Mouse (Mus musculus) MEL (cell line): Measurements from ENCODE around the gene Trim52. TPM values are rescaled to one million over a fixed set of nuclear protein-coding genes. Genes with fewer than 3 reads are reported as not detected.
A peak's percentile ranks its signal among the peaks of the same experiment; 100 is the strongest.
"Not testable (repeated sequence)": the region's sequence is repeated elsewhere in the genome, so short reads cannot be mapped to it uniquely, and the experiment has no call there.

Experiments
- DNase-seq: peaks from one replicate; pipeline ENCODE4 v3.0.0; 2011; ENCODE audit warnings: low read depth, low spot score
- H3K27ac ChIP-seq: 2 replicates; pipeline ENCODE4 v1.5.1; 2012; ENCODE audit warnings: low read depth, mild to moderate bottlenecking, control low read depth, low read length, moderate library complexity; ENCODE audit not compliant: control insufficient read depth
- H3K27me3 ChIP-seq, 2 experiments: fragments of 150-350 bp in 1 of 2; sonication (generic) in 1 of 2; 2 replicates each; pipeline ENCODE4 v1.6.1; 2012; ENCODE audit warnings: low read length in 2 of 2, mild to moderate bottlenecking in 2 of 2, improper control_type of control experiment in 1 of 2, moderate library complexity in 1 of 2; ENCODE audit not compliant: insufficient read depth in 2 of 2, control insufficient read depth in 1 of 2
- H3K36me3 ChIP-seq, 2 experiments: 2 replicates each; pipeline ENCODE4 v1.6.1; 2012 to 2014; ENCODE audit warnings: low read length in 2 of 2, improper control_type of control experiment in 1 of 2, inconsistent platforms in 1 of 2, mild to moderate bottlenecking in 1 of 2; ENCODE audit not compliant: insufficient read depth in 2 of 2, control insufficient read depth in 1 of 2
- H3K4me1 ChIP-seq, 2 experiments: fragments of 150-350 bp in 1 of 2; sonication (generic) in 1 of 2; 2 replicates each; pipeline ENCODE4 v1.6.1; 2012; ENCODE audit warnings: low read length in 2 of 2, improper control_type of control experiment in 1 of 2, mild to moderate bottlenecking in 1 of 2; ENCODE audit not compliant: insufficient read depth in 2 of 2, control insufficient read depth in 1 of 2
- H3K4me3 ChIP-seq, 2 experiments: fragments of 150-350 bp in 1 of 2; sonication (generic) in 1 of 2; 2 replicates each; pipeline ENCODE4 v1.5.1; 2012; ENCODE audit warnings: low read depth in 2 of 2, low read length in 2 of 2, mild to moderate bottlenecking in 2 of 2, moderate library complexity in 2 of 2, control low read depth in 1 of 2, improper control_type of control experiment in 1 of 2; ENCODE audit not compliant: control insufficient read depth in 1 of 2, insufficient read depth in 1 of 2
- H3K79me2 ChIP-seq: 2 replicates; pipeline ENCODE4 v1.6.1; 2012; ENCODE audit warnings: mild to moderate bottlenecking, low read length, moderate library complexity; ENCODE audit not compliant: control insufficient read depth, poor library complexity, insufficient read depth
- H3K9ac ChIP-seq: 2 replicates; pipeline ENCODE4 v1.6.1; 2012; ENCODE audit warnings: low read depth, mild to moderate bottlenecking, control low read depth, low read length, moderate library complexity; ENCODE audit not compliant: control insufficient read depth, poor library complexity, severe bottlenecking
- H3K9me3 ChIP-seq: fragments of 150-350 bp; sonication (generic); replicated peaks from 2 replicates; pipeline ENCODE4 v1.6.1; 2012; ENCODE audit warnings: mild to moderate bottlenecking, low read length, improper control_type of control experiment, moderate library complexity; ENCODE audit not compliant: insufficient read depth
- CHD2 ChIP-seq: IDR thresholded peaks from 2 replicates; pipeline ENCODE4 v1.6.1; 2011; ENCODE audit warnings: low read length, improper control_type of control experiment
- CTCF ChIP-seq, 3 experiments: IDR thresholded peaks in 2 of 3; conservative IDR thresholded peaks in 1 of 3; 2 replicates each; pipeline ENCODE4 v1.5.1; 2011 to 2012; ENCODE audit warnings: low read length in 3 of 3, low read depth in 2 of 3, mild to moderate bottlenecking in 2 of 3, improper control_type of control experiment in 1 of 3, inconsistent platforms in 1 of 3, mixed read lengths in 1 of 3, moderate library complexity in 1 of 3; ENCODE audit not compliant: control insufficient read depth in 1 of 3, insufficient read depth in 1 of 3, poor library complexity in 1 of 3, severe bottlenecking in 1 of 3
- ELF1 ChIP-seq: IDR thresholded peaks from 2 replicates; pipeline ENCODE4 v1.6.1; 2014; ENCODE audit warnings: low read depth, mild to moderate bottlenecking, inconsistent platforms, low read length, improper control_type of control experiment, moderate library complexity
- EP300 ChIP-seq, 2 experiments: IDR thresholded peaks; 2 replicates each; pipeline ENCODE4 v1.6.1; 2011; ENCODE audit warnings: improper control_type of control experiment in 2 of 2, low read length in 2 of 2, low read depth in 1 of 2, mild to moderate bottlenecking in 1 of 2
- ETS1 ChIP-seq: IDR thresholded peaks from 2 replicates; pipeline ENCODE4 v1.6.1; 2012; ENCODE audit warnings: low read depth, mild to moderate bottlenecking, inconsistent platforms, low read length, improper control_type of control experiment, moderate library complexity
- GABPA ChIP-seq: IDR thresholded peaks from 2 replicates; pipeline ENCODE4 v1.6.1; 2012; ENCODE audit warnings: low read depth, mild to moderate bottlenecking, inconsistent platforms, low read length, improper control_type of control experiment, moderate library complexity
- JUND ChIP-seq: IDR thresholded peaks from 2 replicates; pipeline ENCODE4 v1.6.1; 2011; ENCODE audit warnings: low read depth, mild to moderate bottlenecking, improper control_type of control experiment, low read length
- MAFK ChIP-seq: IDR thresholded peaks from 2 replicates; pipeline ENCODE4 v1.6.1; 2011; ENCODE audit warnings: low read depth, mild to moderate bottlenecking, low read length, improper control_type of control experiment, borderline replicate concordance
- MAX ChIP-seq: IDR thresholded peaks from 2 replicates; pipeline ENCODE4 v1.6.1; 2011; ENCODE audit warnings: low read length, improper control_type of control experiment
- MYB ChIP-seq: IDR thresholded peaks from 2 replicates; pipeline ENCODE4 v1.6.1; 2011; ENCODE audit warnings: mild to moderate bottlenecking, low read depth, low read length, improper control_type of control experiment
- POLR2A ChIP-seq, 2 experiments: IDR thresholded peaks; 2 replicates each; pipeline ENCODE4 v1.6.1; 2011 to 2012; ENCODE audit warnings: low read length in 2 of 2, mild to moderate bottlenecking in 2 of 2, control low read depth in 1 of 2, improper control_type of control experiment in 1 of 2, low read depth in 1 of 2, moderate library complexity in 1 of 2; ENCODE audit not compliant: control insufficient read depth in 1 of 2, insufficient read depth in 1 of 2, poor library complexity in 1 of 2
- RAD21 ChIP-seq: IDR thresholded peaks from 2 replicates; pipeline ENCODE4 v1.6.1; 2011; ENCODE audit warnings: mild to moderate bottlenecking, low read depth, low read length, improper control_type of control experiment
- RCOR1 ChIP-seq: IDR thresholded peaks from 2 replicates; pipeline ENCODE4 v1.6.1; 2012; ENCODE audit warnings: low read depth, mild to moderate bottlenecking, inconsistent platforms, low read length, improper control_type of control experiment
- TBP ChIP-seq: IDR thresholded peaks from 2 replicates; pipeline ENCODE4 v1.8.0; 2011; ENCODE audit warnings: low read depth, low read length, improper control_type of control experiment
- TCF12 ChIP-seq: IDR thresholded peaks from 2 replicates; pipeline ENCODE4 v1.6.1; 2014; ENCODE audit warnings: low read depth, mild to moderate bottlenecking, inconsistent platforms, low read length, improper control_type of control experiment, moderate library complexity
- USF2 ChIP-seq, 2 experiments: IDR thresholded peaks; 2 replicates each; pipeline ENCODE4 v1.6.1; 2011 to 2012; ENCODE audit warnings: improper control_type of control experiment in 2 of 2, low read length in 2 of 2, borderline replicate concordance in 1 of 2, inconsistent platforms in 1 of 2, low read depth in 1 of 2, mild to moderate bottlenecking in 1 of 2; ENCODE audit not compliant: insufficient read depth in 1 of 2
- ZC3H11A ChIP-seq: IDR thresholded peaks from 2 replicates; pipeline ENCODE4 v1.6.1; 2012; ENCODE audit warnings: low read depth, mild to moderate bottlenecking, inconsistent platforms, low read length, improper control_type of control experiment
- ZMIZ1 ChIP-seq: IDR thresholded peaks from 2 replicates; pipeline ENCODE4 v1.6.1; 2012; ENCODE audit warnings: low read depth, mild to moderate bottlenecking, inconsistent platforms, low read length, improper control_type of control experiment, moderate library complexity
- polyA plus RNA-seq, 2 experiments: library from polyadenylated mRNA; stranded (reverse) in 1 of 2; unstranded in 1 of 2; fragments of >175 nt in 1 of 2; fragments of >200 nt in 1 of 2; gene quantifications; 2 replicates each; pipeline versions ENCODE4 v1.2.1 to v1.2.4; 2012; ENCODE audit warnings: low replicate concordance in 2 of 2, low read depth in 1 of 2; ENCODE audit not compliant: insufficient read length in 2 of 2, insufficient read depth in 1 of 2, missing spikeins in 1 of 2
- total RNA-seq: library from RNA; depleted of rRNA; stranded (reverse); fragments of 300-350 nt; gene quantifications from 2 replicates; pipeline ENCODE4 v1.2.3, GENCODE M21; 2012

The Trim52 gene
- total and polyA plus RNA-seq, 3 experiments, result not detected

DNA sequence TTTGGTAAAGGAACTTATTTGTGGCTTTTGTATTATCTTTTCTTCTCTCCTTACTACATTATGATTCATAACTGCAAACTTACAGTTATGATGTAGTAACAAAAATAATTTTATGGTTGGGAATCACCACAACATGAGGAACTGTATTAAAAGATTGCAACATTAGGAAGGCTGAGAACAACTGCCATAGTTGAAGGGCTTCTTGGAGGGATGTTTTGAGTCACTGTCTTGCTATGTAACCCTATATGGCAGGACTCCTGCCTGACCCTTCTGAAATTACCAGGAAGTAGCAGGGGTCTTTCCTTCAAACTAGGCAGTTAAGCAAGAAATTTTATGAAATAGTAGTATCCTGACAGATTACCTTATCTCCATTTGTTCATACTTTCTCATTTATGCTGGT, 57.2 kb downstream of the Trim52 start:
- H3K27me3 ChIP-seq, result no peaks in the 10 kb centered on the region
- TF ChIP-seq MAFK (no peak), TCF12 (no peak), CTCF (IDR thresholded peaks at IDR 0.05 in 2 of 3, conservative IDR thresholded peaks at IDR 0.05 in 1 of 3; ENCODE audit: control insufficient read depth in 1 of 3, insufficient read depth in 1 of 3, low read depth in 2 of 3, low read length in 3 of 3, poor library complexity in 1 of 3, severe bottlenecking in 1 of 3) (no peak), MYB (no peak)
- DNase-seq, result no peak
- H3K27ac ChIP-seq, result no peak overlapping the region
- H3K79me2 ChIP-seq, result no peaks in the 10 kb centered on the region
- H3K4me1 ChIP-seq, result no peaks in the 10 kb centered on the region
- no peaks in the 10 kb centered on the region for H3K9me3 ChIP-seq
- H3K36me3 ChIP-seq, result no peaks in the 10 kb centered on the region
- H3K4me3 ChIP-seq, result no peak overlapping the region
- H3K9ac ChIP-seq, result no peak overlapping the region

DNA sequence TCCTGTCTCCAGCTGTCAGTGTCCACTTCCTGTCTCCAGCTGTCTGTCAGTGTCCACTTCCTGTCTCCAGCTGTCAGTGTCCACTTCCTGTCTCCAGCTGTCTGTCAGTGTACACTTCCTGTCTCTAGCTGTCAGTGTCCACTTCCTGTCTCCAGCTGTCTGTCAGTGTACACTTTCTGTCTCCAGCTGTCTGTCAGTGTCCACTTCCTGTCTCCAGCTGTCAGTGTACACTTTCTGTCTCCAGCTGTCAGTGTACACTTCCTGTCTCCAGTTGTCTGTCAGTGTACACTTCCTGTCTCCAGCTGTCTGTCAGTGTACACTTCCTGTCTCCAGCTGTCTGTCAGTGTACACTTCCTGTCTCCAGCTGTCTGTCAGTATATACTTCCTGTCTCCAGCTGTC, 57.9 kb downstream of the Trim52 start:
- TF ChIP-seq ETS1, result peak; percentile 71
- H3K4me3 ChIP-seq, H3K36me3 ChIP-seq, H3K4me1 ChIP-seq, H3K27ac ChIP-seq, H3K79me2 ChIP-seq, H3K9ac ChIP-seq, H3K27me3 ChIP-seq, H3K9me3 ChIP-seq: not testable (repeated sequence)
- peak; percentile 25 for DNase-seq

- H3K9ac ChIP-seq, result no peak overlapping the region
- no peak overlapping the region for H3K4me3 ChIP-seq
- H3K36me3 ChIP-seq, result peaks cover 0 to 26% of the 10 kb centered on the region in 2 experiments; a peak in 2 of 4 replicates
- no peak overlapping the region for H3K27ac ChIP-seq
- H3K27me3 ChIP-seq, result no peaks in the 10 kb centered on the region
- no peak for DNase-seq
- peaks cover 13% of the 10 kb centered on the region in 2 experiments for H3K4me1 ChIP-seq
- TF ChIP-seq ZC3H11A, result no peak
- H3K79me2 ChIP-seq, result no peaks in the 10 kb centered on the region
- H3K9me3 ChIP-seq, result no peaks in the 10 kb centered on the region
These were observed 70.9 kb downstream of the Trim52 start for GRCm38 (mm10) chr14:106176879-106177278.

DNA sequence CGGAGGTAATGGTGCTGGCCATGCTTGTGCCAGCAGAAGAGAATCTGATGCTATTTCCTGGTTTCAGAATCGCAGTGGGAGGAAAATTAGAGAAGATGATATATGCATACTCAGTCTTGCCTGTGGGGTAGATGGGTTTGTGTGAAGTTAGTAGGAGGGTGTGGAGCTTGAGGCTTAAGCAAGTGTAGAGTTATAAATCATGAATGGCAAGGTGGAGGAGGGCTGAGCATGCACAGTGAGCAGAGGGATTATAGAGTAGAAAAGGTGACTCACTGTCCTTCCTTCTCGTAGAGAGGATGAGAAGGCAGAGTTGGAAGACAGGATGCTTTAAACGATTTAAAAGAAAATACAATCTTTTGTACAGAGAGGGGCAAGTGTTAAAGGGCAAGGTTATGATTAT, 72.2 kb downstream of the Trim52 start:
- Histone ChIP-seq H3K36me3 (peaks cover 0 to 24% of the 10 kb centered on the region in 2 experiments; a peak in 2 of 4 replicates), H3K79me2 (no peaks in the 10 kb centered on the region), H3K4me3 (no peak overlapping the region), H3K27me3 (no peaks in the 10 kb centered on the region), H3K9ac (no peak overlapping the region), H3K27ac (no peak overlapping the region; the same call in 1 of the 2 replicates), H3K4me1 (peaks cover 11 to 13% of the 10 kb centered on the region in 2 experiments), H3K9me3 (no peaks in the 10 kb centered on the region)
- DNase-seq, result peak; percentile 26
- TF ChIP-seq ELF1 (no peak), MYB (no peak), ZMIZ1 (no peak), JUND (no peak), CTCF (IDR thresholded peaks at IDR 0.05 in 2 of 3, conservative IDR thresholded peaks at IDR 0.05 in 1 of 3; ENCODE audit: control insufficient read depth in 1 of 3, insufficient read depth in 1 of 3, low read depth in 2 of 3, low read length in 3 of 3, poor library complexity in 1 of 3, severe bottlenecking in 1 of 3) (no peak), MAX (no peak), CHD2 (no peak), RCOR1 (no peak), USF2 (IDR thresholded peaks at IDR 0.05; ENCODE audit: borderline replicate concordance in 1 of 2, insufficient read depth in 1 of 2, low read depth in 1 of 2, low read length in 2 of 2) (no peak), EP300 (IDR thresholded peaks at IDR 0.05; ENCODE audit: low read depth in 1 of 2, low read length in 2 of 2) (no peak), GABPA (no peak), RAD21 (no peak), POLR2A (IDR thresholded peaks at IDR 0.05; ENCODE audit: control insufficient read depth in 1 of 2, insufficient read depth in 1 of 2, low read depth in 1 of 2, low read length in 2 of 2, poor library complexity in 1 of 2) (no peak), TBP (no peak), ZC3H11A (no peak)
